Mouse (Mus musculus): ENCODE measurements at regions not wholly inside any gene's neighbourhood (a gene's known extent, or its start where the extent isn't known, plus 50 kb on each side); places are given as distances from the start of the nearest gene placed in this dataset.
A peak's percentile ranks its signal among the peaks of the same experiment; 100 is the strongest.
"Not testable (repeated sequence)": the region's sequence is repeated elsewhere in the genome, so short reads cannot be mapped to it uniquely, and the experiment has no call there.

- DNase-seq = peak; percentile 25
These were observed 172.7 kb upstream of the Prkcq start for GRCm38 (mm10) chr2:10999217-10999618.

GRCm38 (mm10) chr2:11005806-11006205, 166.1 kb upstream of the Prkcq start:
- DNase-seq = peak; percentile 86

- peak; percentile 34 for DNase-seq
These were observed 160.6 kb upstream of the Prkcq start for GRCm38 (mm10) chr2:11011041-11011962.

GRCm38 (mm10) chr2:11012312-11012860, 159.5 kb upstream of the Prkcq start:
- no peak for DNase-seq

GRCm38 (mm10) chr2:11013154-11013553, 158.8 kb upstream of the Prkcq start:
- peak; percentile 60 for DNase-seq

- peak; percentile 14 for DNase-seq
These were observed 155.5 kb upstream of the Prkcq start for GRCm38 (mm10) chr2:11016446-11016845.

- DNase-seq = no peak
These were observed 139.0 kb upstream of the Prkcq start for GRCm38 (mm10) chr2:11032891-11033290.

- no peak for DNase-seq
These were observed 137.7 kb upstream of the Prkcq start for GRCm38 (mm10) chr2:11034178-11034577.

- DNase-seq = no peak
These were observed 134.6 kb upstream of the Prkcq start for GRCm38 (mm10) chr2:11037343-11037742.

GRCm38 (mm10) chr2:11038440-11038839, 133.5 kb upstream of the Prkcq start:
- DNase-seq = no peak

GRCm38 (mm10) chr2:11040005-11040404, 131.9 kb upstream of the Prkcq start:
- DNase-seq = no peak

- DNase-seq = no peak
These were observed 127.1 kb upstream of the Prkcq start for GRCm38 (mm10) chr2:11044727-11045274.

GRCm38 (mm10) chr2:11051621-11052020, 120.3 kb upstream of the Prkcq start:
- DNase-seq = no peak

GRCm38 (mm10) chr2:11059731-11060425, 112.0 kb upstream of the Prkcq start:
- no peak for DNase-seq

- DNase-seq = no peak
These were observed 104.5 kb upstream of the Prkcq start for GRCm38 (mm10) chr2:11067384-11067783.

GRCm38 (mm10) chr2:11083536-11083935, 88.4 kb upstream of the Prkcq start:
- DNase-seq = no peak

- DNase-seq = no peak
These were observed 84.9 kb upstream of the Prkcq start for GRCm38 (mm10) chr2:11086996-11087395.

- not testable (repeated sequence) for DNase-seq
These were observed 71.9 kb upstream of the Prkcq start for GRCm38 (mm10) chr2:11099834-11100622.

- peak; percentile 78 for DNase-seq
These were observed 58.7 kb upstream of the Prkcq start for GRCm38 (mm10) chr2:11113191-11113590.

- DNase-seq = peak; percentile 15
These were observed 53.3 kb upstream of the Prkcq start for GRCm38 (mm10) chr2:11118625-11119024.

- DNase-seq = peak; percentile 51
These were observed 52.6 kb upstream of the Prkcq start for GRCm38 (mm10) chr2:11119301-11119700.
